Mouse (Mus musculus): ENCODE measurements around the gene Ptges3.
A peak's percentile ranks its signal among the peaks of the same experiment; 100 is the strongest.

DNA sequence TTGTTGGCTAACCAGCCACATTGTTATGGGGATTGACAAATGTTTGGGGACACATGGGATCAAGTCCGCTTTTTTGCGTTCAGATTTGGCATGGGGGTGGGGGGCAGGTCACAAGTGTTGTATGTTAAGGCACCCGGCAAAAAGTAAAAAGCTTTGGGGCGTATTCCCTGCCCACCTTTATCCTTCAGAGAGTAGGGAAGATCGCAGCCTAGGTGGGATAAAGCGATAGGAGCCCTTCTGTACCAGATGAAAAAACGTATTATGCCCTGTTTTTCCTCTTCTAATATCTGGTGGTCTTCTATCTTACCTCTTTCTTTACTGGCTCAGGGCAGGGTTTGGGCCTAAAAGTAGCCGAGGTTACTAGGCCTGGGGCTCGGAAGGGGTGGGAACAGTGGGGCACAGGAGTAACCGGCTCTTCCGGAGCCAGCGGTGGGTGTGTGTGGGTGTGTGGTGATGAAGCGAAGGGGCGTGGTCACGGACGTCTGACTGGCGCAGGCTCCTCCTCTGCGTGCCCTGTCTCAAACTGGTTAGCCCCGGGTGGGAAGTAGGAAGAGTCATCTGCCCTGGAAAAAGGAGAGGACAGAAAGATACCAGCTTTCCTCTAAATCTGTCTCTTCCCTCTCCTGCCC, 35.7 kb downstream of the Ptges3 start:
- TF ChIP-seq CTCF (IDR thresholded peaks at IDR 0.05), result no peak
- peak; percentile 20; the same call in 1 of the 2 replicates for TF ChIP-seq POLR2A (IDR thresholded peaks at IDR 0.05; ENCODE audit: insufficient read depth, low read depth, low read length)

All from heart, adult 2 months (tissue).